Mouse (Mus musculus) retina, adult 2 months (tissue): Measurements from ENCODE around the gene Kcnmb1.

Source experiments
- DNase-seq: peaks from one replicate; pipeline ENCODE4 v3.0.0-alpha.2; 2012; ENCODE audit warnings: low read depth, low spot score

The Kcnmb1 gene

DNA sequence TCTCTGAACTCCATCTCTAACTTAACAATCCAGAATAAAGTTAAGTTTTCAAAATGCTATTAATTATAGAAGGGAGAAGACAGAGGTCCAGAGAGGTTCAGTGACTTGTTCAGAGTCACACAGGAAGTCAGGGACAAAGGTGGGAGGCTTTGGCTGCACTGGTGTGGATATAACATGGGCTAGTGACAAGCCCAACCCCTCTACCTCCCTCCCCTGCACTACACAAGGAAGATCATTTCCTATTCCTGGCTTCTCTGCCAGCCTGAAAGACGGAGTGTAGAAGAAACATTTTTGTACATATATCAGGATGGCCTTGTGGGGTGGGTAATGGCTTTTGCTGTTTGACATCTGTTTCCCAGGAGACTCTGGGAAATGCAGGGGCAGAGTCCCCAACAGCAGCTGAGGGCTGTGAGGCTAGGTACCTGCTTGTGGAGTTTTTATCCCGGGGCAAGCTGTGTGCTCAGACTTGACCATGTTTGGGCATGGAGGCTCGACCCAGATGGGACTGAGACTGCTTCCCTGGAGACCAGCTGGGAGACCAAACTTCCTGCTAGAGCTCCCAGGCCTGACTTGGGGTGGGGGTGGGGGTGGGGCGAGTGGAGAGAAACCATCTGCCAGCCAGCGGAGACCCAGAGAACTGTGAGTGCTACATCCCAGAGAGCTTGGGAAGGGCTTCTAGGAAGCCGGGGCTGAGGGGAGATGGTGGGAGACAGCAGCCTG lies at the start of gene Kcnmb1:
Gene Kcnmb1 (plus strand): TSS at position 326 of the 720 bp plus-strand sequence.
- no peak for DNase-seq

DNA sequence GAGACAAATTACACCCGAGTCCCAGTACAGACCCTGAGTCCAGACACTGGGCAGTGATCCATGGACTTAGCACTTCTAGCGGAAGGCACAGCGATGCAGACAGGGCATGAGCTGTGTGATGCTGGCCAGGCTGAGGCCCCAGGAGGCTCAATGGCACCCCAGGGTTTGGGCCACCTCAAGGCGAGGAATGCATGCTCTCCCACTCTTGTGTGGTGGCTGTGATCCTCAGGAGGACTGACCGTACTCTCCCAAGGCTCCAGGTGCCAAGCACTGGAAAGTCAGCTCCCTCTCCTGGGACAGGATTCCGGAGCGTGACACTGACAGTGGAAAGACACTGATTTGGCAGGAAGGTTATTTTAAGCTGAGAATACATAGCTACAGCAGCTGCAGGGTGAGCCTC lies 49.8 kb upstream of the Kcnmb1 start:
- DNase-seq, result no peak

DNA sequence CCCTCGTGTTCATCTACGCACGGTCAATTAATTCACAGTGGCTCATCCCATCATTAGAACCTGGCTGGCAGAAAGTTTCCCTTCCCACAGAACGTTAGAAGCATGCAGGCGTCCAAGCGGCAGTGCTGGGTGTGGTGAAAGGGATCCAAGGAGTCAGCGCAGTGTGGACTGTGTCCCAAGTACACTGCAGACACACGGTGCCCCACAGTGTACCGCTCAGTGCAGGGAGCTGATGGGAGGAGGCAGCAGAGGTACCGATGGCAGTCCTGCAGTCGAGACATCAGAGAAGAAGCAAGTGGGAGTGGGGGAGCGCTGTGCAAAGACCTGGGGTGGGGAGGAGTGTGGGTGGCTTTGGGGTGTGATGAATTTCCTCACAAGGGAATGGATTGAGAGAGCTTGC lies 48.6 kb upstream of the Kcnmb1 start:
- DNase-seq, result no peak

DNA sequence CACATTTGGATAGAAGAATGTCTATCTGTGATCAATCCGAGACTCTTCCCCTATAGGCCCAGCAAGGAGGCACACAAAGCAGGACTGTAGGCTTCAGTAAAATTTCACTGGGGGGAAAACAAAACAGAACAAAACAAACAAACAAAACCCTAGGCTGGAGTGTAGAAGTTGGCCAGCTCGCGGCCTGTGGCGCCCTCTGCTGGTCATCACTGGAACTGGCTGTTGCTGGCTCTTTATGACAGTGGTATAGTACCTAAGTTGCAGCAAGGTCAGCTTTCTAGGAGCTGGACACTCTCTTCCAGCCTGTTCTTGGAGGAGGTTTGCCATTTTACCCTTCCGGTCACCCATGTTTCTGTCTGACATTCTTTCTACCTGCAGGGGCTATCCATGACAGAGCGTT lies 45.2 kb upstream of the Kcnmb1 start:
- no peak for DNase-seq

DNA sequence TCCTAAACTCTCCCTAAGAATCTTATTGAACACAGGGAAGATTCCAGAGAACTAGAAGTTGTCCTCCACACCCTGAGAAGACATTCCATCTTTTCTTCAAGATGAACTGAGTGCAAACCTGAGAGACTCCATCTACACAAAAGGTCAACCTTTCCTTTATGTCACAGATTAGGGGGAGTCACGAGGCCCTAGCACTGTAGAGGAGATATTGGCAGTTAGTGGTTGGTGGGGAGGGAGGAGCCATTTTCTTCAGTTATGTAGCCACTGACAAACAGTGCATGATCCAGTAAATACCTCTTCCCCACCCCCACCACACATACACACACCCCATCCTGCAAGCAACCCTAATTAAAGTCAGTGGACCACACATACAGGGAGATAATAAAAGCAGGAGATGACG lies 44.4 kb upstream of the Kcnmb1 start:
- no peak for DNase-seq

DNA sequence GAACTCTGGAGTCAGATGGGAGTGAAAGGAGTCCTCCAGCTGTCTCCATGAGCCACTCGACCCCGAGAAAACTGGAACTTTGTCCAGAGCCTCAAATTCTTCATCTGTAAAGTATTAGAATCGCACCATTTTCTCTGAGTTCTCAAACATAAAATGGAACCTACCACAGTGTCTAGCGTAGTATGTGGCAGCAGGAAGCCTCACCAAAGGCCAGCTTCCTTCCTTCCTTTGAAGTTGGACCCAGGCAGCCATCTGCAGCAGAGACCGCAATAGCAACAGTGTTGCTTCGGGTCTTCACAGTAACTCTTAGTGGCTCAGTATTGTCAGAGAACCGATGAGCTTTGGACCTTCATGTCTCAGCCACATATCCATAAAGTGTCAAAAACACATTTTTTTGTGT lies 43.0 kb upstream of the Kcnmb1 start:
- no peak for DNase-seq

DNA sequence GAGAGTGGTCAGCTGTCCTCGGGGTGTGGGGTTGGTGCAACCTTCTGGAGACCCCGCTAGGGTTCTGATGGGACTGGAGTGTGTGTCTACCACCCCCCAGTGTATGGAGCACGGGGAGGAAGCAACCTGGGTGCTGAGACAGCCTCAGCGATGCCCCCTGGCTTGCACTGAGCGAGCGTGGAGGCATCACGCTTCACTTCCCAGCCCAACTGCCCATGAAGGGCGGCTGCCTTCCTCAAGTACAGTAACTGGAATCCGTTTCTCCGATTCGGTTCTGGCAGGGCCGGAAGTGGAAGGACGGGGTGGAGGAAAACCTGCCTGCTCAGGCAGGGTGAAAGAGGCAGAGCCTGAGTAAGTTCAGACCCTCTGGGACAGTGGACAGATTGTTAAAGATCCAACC lies 41.4 kb upstream of the Kcnmb1 start:
- DNase-seq, result no peak

DNA sequence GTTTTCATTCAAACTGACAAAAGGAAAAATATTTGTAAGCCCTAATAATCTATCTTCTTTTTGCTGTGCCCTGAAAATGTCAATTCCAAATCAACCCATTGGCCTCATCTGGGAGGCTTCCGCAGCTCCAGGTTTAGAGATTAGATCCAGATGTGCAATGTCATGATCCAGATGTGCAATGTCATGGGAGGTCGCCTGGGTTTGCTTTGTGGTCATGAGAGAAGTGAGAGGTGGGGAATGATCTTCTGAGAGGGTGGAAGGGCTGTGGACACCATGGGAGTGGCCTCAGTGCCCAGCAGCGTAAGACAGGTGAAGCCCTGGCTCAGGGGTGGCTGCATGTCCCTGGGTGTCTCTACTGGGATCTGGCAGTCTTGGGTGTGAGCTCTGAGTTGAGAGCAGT lies 39.8 kb upstream of the Kcnmb1 start:
- DNase-seq, result no peak

DNA sequence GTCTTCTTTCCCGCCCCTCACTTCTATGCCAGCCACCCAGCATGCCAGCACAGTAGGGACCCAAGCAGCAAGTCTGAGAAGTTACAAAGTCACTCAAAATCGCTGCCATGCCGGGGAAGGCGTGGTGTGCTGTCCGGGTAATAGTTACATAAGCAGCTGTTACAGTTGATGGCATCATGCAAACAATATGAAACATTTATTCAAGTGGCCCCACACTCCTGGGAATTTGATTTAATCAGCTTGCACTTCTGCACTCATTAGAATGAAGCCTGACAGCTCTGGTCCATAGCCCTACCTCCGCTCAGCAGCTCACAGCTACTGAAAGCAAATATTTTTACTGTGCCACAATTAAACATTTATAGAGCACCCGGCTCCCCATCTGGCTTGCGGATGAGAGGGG lies 37.0 kb upstream of the Kcnmb1 start:
- no peak for DNase-seq

DNA sequence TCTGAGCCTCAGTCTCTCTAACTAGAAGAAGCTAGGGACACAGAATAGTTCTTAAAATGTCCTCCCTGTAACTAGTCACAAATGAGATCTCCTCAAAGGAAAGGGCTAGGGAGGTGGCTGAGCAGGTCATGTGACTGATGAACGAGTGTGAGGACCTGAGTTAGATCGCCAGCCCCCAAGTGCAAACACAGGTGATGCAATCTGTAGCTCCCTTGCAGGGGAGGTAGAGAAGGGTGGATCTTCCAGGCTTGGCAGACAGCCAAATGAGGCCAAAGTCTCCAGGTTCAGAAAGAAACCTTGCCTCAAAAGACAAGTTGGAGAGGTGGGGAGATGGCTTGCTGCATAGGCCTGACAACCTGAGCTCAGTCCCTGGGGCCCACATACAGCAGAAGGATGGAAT lies 36.3 kb upstream of the Kcnmb1 start:
- DNase-seq, result no peak

DNA sequence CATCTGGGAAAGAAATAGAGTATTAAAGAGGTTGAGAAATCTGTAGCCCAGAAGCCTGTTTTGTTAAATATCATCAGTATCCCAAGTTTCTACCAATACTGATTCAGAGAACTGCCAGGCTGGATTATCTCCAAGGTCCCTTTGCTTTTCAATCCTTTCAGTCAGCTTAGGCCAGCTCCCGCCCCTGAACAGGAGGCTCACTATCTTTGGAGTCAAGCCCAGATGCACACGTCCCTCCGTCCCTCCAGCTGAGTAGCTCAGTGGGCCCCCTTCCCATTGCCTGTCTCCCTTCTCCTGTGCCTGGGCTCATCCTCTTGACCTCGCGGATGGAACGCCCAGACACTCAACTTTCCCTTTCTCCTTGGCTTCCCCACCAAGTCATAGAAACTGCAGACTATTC lies 35.5 kb upstream of the Kcnmb1 start:
- DNase-seq, result no peak

DNA sequence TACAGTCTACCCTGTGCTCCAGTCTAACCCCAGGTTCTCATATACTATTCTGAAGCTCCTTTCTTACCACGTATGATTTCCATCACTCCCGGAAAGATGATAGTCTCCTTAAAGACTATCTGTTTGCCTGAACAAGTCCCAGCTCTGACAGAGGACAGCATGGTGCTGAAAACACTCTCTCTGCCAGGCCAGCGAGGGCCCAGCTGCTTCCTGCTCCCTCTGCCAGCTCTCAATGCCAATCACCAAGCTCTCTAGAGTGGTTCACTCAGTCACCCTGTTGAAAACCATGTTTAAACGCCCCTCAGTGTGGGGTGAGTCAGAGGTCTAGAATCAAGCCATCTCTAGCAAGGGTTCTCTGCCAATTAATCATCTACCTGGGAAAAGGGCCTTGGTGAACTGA lies 35.0 kb upstream of the Kcnmb1 start:
- no peak for DNase-seq

DNA sequence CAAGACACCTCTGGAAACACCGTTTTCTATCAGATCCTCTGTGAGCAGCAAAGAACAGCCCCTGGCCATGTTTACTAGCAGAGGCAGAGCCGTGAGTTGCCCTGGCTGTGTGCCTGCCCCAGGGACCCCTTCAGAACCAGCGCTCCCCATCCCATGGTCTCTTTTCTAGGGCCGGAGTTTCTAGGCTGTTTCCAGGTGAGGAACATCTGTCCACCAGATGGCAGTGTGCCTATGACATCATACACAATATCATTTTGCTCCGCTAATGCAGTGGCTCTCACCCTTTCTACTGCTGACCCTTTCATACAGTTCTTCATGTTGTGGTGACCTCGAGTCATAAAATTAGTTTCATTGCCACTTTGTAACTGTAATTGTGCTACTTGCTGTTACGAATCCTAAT lies 34.2 kb upstream of the Kcnmb1 start:
- DNase-seq, result no peak

DNA sequence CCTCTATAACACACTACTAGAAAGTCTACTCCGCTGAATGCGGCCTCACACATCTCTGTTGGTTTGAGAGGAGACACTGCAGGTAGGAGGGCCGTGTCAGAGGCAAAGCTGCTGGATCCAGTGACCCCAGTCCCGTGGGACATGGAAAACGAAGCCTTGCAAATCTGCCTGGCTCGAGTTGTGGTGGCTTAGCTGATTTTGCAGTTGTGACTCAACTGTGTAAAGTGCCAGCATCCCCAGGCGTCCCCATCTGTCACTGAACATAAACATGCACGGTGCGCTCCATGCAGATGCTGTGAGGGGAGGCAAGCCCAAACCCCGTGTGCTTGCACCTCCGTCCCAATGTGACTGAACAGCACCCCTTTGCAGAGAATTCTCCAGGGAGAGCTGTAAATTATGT lies 33.4 kb upstream of the Kcnmb1 start:
- no peak for DNase-seq

DNA sequence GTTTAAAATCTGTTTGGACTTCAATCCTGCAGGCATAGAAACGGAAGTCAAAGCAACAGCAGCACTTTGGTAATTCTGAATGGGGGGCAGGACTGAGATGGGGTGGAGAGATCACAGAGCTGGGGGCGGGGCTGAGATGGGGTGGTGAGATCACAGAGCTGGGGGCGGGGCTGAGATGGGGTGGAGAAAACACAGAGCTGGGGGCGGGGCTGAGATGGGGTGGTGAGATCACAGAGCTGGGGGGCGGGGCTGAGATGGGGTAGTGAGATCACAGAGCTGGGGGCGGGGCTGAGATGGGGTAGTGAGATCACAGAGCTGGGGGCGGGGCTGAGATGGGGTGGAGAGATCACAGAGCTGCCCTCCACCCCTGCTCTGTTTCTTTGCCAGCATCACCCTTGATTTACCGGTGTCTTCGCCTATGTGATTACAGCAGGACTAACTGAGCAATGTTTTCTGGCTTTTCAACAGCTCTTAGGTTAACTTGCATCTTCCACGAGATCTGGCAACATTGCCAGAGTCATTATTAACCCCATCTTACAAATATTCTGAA lies 30.9 kb upstream of the Kcnmb1 start:
- DNase-seq, result no peak

DNA sequence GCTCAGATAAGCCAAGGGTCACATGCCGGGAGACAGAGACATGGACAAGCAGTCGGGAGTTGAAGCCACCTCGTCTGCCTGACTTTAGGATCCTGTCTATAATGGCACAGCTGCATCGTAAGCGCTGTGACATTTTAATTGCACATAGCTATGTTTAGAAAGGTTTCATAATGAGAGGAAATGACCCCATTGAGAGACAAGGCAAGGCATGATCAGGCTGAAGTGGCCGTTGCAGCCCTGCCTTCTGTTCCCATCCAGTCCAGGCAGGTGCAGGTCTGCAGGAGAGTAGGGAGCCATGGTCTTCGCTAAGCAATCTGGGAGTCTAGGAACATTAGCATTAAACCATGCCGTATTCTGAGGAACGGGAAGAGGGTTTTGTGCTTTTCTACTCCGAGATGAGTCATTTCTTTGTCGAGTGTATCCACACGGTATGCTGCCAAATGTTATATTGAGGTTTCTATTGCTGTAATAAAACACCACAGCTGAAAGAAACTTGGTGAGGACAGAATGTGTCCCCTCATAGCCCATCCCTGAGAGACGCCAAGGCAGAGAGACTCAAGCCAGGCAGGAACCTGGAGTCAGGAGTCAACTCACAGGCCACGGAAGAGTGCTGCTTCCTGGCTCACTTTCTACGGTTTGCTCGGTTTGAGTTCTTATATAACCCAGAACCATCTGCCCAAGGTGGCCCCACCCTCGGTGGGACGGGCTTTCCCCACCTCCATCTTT lies 30.3 kb upstream of the Kcnmb1 start:
- no peak for DNase-seq

DNA sequence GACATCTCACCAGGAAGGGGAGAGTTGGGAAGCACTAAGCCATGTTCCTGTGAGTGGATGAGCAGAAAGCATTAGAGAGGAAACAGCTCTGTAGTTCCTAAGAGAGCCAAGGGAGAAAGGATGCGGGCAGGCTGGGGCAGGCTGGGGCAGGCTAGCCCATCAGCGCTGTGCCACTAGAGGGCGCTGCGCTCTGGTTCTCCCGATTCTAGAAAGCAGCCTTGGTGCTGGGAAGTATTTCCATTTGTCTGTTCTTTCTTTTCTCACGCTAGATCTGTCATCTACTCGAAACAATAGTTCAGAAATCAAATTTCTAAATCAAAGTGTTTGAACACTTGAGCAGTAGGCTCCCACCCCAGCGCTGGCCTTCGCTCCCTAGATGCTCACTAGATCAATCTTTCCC lies 28.5 kb upstream of the Kcnmb1 start:
- DNase-seq, result no peak

DNA sequence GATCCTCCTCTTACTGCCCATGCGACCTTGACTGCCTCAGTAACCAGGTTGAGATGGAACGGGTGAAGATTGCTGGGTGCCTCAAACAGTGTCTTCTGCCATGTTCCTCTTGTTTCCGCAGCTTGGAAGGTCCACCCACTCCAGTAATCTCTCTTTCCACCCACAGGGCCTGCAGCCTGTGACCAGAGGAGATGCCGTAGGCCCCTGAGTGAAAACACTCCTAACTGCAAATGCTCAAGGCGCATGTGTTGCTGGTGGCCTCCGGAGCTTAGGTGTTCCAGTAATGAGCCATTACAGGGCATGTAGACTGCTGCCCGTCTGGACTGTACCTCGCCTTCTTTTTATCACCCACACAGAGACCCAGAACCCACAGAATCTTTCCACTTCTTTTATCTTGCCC lies 25.2 kb upstream of the Kcnmb1 start:
- no peak for DNase-seq

DNA sequence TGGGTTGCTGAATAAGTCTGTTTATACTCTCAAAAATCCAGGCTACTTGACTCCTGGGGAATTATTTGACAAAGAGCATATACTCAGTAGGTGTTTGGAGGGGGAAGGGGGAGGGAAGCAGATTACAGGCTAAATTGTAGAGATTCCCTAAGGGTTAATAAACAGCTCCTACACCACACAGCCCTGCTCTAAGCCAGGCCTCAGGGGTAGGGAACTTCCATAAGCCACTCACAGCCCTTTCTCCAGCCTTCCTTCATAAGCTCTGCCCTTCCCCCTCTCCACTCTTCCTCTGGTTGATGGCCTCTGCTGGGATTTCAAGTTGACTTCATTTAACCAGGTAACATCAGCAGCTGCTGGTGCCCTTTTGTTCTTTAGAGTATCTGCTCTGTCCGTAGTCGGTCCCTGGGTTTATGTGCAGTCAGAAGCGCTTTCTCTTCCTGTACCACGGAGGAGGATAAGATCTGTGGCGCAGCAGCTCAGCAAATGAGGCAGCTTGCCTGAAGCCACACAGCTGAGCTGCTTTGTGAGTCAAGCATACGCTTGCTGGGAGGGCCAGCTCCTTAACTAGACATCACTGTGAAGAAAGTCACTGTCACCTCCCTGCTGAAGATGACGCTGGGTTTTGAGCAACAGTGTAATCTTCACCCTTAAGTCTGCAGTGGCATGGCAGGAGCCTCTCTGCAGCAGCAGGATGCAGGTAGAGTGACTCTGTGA lies 24.1 kb upstream of the Kcnmb1 start:
- DNase-seq, result no peak

DNA sequence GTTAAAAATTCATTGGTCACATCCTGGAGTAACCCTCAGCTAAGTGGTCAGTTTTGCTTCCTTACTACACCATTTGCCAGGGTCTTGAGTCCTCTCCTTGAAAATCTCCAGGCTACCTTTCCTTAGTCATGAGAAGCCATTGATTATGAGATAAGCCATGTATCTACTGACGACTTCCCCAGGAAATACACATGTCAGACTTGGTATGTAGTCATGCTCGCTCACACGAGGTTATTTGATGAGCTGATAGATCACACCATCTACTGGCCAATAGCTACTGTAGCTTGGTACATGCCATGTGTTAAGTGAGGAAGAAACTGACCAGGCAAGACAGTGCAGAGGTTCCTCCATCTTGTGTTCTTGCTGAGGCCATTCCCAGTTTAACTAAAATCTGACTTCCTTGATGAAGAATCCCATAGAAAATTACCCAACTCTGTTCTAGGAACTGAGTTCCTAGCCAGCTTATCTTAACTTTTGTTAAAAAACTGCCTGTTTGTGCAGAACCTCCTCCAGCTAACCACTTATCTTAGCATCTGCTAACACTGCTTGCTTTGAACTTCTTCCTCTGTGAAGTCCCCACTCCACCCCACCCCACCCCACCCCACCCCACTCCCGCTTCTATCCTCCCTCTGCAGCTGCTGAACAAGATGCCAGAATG lies 23.2 kb upstream of the Kcnmb1 start:
- DNase-seq, result no peak

DNA sequence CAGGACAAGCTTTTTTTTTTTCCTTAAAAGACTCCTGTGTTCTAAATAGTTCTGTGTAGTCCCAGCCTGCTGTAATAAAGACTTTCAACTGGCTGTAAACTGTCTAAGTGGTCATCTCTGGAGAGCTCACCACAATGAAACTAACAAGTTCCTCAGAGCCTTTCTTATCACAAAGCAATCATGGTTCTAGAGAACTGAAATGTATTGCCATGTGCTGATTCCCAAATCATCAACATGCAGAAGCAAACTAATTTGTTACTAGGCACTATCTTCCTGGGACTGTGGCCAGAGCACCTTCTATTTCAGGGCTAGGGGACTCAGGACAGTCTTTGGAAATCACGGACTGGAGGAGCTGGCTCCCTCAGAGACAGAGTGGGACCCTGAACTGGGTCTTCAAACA lies 19.2 kb upstream of the Kcnmb1 start:
- DNase-seq, result no peak
